Mouse (Mus musculus) spleen, adult 2 months (tissue): ENCODE data around the gene Ogdh.

Source experiments
- CTCF ChIP-seq: fragments of 200-500 bp; IDR thresholded peaks from 2 replicates; pipeline ENCODE4 v1.5.1; 2011; ENCODE audit warnings: mild to moderate bottlenecking, inconsistent platforms; ENCODE audit not compliant: insufficient read depth, insufficient read length, insufficient replicate concordance; ENCODE audit errors: extremely low read depth
- POLR2A ChIP-seq: fragments of 200-500 bp; IDR thresholded peaks from 2 replicates; pipeline ENCODE4 v1.6.1; 2011; ENCODE audit warnings: low read depth, low read length, inconsistent platforms

DNA sequence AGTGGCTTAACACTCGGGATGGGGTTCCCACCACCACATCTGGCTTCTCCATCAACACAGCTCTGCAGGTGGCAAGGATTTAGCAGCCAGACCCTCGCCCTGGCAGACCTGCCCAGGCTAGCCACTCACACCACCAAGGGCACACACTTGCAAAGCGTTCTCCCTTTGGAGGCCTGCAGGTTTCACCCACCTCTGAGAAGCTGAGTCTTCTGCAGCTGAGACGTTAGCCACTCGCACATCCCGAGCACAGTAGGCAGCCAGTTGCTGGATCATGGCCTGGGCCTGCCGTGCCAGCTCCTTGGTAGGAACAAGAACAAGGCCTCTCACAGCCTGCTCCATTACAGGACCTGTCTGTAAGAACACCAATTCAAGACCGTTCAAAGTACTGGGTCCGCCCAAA is 24.8 kb upstream of the Ogdh start:
- TF ChIP-seq POLR2A: no peak
- TF ChIP-seq CTCF: no peak
